Mouse (Mus musculus) lung, postnatal 0 days (tissue): ENCODE data around the gene Noxo1.

Source experiments
- CTCF ChIP-seq: IDR thresholded peaks from 2 replicates; pipeline ENCODE4 v1.5.1; 2016; ENCODE audit warnings: antibody characterized with exemption, mild to moderate bottlenecking
- EP300 ChIP-seq: IDR thresholded peaks from 2 replicates; pipeline ENCODE4 v1.6.1; 2016; ENCODE audit warnings: antibody characterized with exemption, mild to moderate bottlenecking, control low read depth

GRCm38 (mm10) chr17:24723122-24723880, 27.3 kb downstream of the Noxo1 start:
- TF ChIP-seq CTCF (no peak), EP300 (no peak)
